Mouse (Mus musculus) bone marrow macrophage, adult 2 months (primary cell): ENCODE data around the gene Snta1.

Experiments
- CTCF ChIP-seq: IDR thresholded peaks from 2 replicates; pipeline ENCODE4 v1.5.1; 2012; ENCODE audit warnings: low read depth, mild to moderate bottlenecking, low read length, moderate library complexity
- POLR2A ChIP-seq: IDR thresholded peaks from 2 replicates; pipeline ENCODE4 v1.6.1; 2012; ENCODE audit warnings: mild to moderate bottlenecking, low read depth, low read length, borderline replicate concordance

DNA sequence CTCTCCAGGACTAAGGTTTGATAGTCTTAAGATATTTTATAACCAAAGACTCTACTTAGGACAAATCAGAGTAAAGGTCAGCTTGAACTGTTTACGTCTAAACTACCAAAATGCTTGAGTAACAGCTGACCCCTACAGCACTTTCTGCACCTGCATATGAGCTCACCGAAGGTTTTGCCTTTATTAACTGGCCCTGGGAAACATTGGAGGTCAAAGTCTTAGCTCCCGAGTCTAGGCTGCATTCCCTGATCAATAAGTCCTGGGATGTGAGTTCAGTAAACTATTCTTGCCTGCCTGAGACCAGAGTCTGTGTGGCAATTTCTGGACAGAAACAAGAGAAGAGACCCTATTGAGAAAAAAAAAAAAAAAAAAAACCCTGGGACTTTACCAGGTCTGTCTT lies 59.7 kb downstream of the Snta1 start:
- TF ChIP-seq POLR2A: no peak
- TF ChIP-seq CTCF: no peak
